Mouse (Mus musculus): ENCODE measurements at regions not wholly inside any gene's neighbourhood (a gene's known extent, or its start where the extent isn't known, plus 50 kb on each side); places are given as distances from the start of the nearest gene placed in this dataset.

- Histone ChIP-seq H3K9ac (replicated peaks; ENCODE audit: low read depth, low read length) (no peak overlapping the region), H3K4me1 (replicated peaks; ENCODE audit: control insufficient read depth, insufficient read depth, low read length) (peaks cover 9% of the 10 kb centered on the region; the same call in 1 of the 2 replicates), H3K27me3 (replicated peaks; ENCODE audit: control insufficient read depth, insufficient read depth, low read length) (no peaks in the 10 kb centered on the region), H3K4me3 (replicated peaks; ENCODE audit: low read length) (no peak overlapping the region), H3K9me3 (ENCODE audit: control insufficient read depth, low read length) (no peaks in the 10 kb centered on the region), H3K27ac (ENCODE audit: low read length) (no peak overlapping the region), H3K36me3 (ENCODE audit: control insufficient read depth, insufficient read depth) (no peaks in the 10 kb centered on the region), H3K4me2 (ENCODE audit: low read length) (no peak overlapping the region)
- 63% methylated on average over 4 of the region's 4 CpGs for WGBS
- no peak for ATAC-seq
Measured at GRCm38 (mm10) chr13:47892569-47892968, 368.5 kb upstream of the Id4 start.

DNA sequence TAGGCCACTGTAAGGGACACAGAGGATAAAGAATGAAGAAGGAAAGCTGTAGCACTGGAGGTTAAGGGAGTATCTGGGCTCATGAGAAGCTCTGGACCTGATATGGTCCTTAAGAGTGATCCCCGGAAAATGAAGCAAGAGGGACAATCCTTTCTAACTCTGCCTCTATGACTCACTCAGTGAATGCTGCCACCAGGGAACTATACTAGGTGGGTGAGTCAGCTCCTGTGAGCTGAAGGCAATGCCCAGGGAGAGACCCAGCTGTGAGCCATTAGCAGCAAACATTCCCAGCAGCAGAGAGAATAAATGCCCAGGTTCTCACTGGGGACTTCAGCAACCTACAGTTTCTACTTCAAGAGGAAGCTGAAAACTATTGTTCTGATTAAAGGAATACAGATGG lies 366.7 kb upstream of the Id4 start:
- peaks cover 4% of the 10 kb centered on the region; the same call in 1 of the 2 replicates for H3K9me3 ChIP-seq (ENCODE audit: control insufficient read depth, low read length)
- no peak for ATAC-seq
- no peaks in the 10 kb centered on the region for H3K27me3 ChIP-seq (replicated peaks; ENCODE audit: control insufficient read depth, insufficient read depth, low read length)
- 89% methylated on average over 1 of the region's 1 CpGs for WGBS
- no peak overlapping the region for H3K4me2 ChIP-seq (ENCODE audit: low read length)
- no peaks in the 10 kb centered on the region for H3K36me3 ChIP-seq (ENCODE audit: control insufficient read depth, insufficient read depth)
- H3K27ac ChIP-seq (ENCODE audit: low read length): no peak overlapping the region
- peaks cover 9% of the 10 kb centered on the region; the same call in 1 of the 2 replicates for H3K4me1 ChIP-seq (replicated peaks; ENCODE audit: control insufficient read depth, insufficient read depth, low read length)
- H3K9ac ChIP-seq (replicated peaks; ENCODE audit: low read depth, low read length): no peak overlapping the region
- H3K4me3 ChIP-seq (replicated peaks; ENCODE audit: low read length): no peak overlapping the region

DNA sequence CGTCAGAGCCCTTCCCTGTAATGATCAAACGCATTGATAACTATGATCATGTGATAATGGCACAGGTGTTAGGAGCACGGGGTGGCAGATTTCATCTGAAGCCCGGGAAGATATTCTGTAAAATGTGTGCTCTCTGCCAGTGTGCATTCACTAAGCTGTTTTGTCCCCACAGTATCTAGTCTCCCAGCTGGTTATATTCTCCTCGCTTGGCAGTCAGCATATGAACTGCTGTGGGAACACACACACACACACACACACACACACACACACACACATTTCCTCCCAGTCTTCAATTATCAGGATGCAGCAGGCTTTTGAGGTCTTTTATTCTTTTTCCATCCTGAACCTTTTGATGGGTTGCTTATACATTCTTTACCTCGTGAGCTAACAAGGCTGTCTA lies 365.8 kb upstream of the Id4 start:
- H3K27me3 ChIP-seq (replicated peaks; ENCODE audit: control insufficient read depth, insufficient read depth, low read length): no peaks in the 10 kb centered on the region
- peaks cover 9% of the 10 kb centered on the region; the same call in 1 of the 2 replicates for H3K4me1 ChIP-seq (replicated peaks; ENCODE audit: control insufficient read depth, insufficient read depth, low read length)
- WGBS: 41% methylated on average over 6 of the region's 6 CpGs
- ATAC-seq: 0 out of 2 replicates have a peak, but pooled peaks have one; percentile 36
- no peak overlapping the region for H3K9ac ChIP-seq (replicated peaks; ENCODE audit: low read depth, low read length)
- H3K27ac ChIP-seq (ENCODE audit: low read length): no peak overlapping the region
- peaks cover 4% of the 10 kb centered on the region; the same call in 1 of the 2 replicates for H3K9me3 ChIP-seq (ENCODE audit: control insufficient read depth, low read length)
- H3K36me3 ChIP-seq (ENCODE audit: control insufficient read depth, insufficient read depth): no peaks in the 10 kb centered on the region
- H3K4me2 ChIP-seq (ENCODE audit: low read length): no peak overlapping the region
- H3K4me3 ChIP-seq (replicated peaks; ENCODE audit: low read length): no peak overlapping the region

- Histone ChIP-seq H3K4me2 (ENCODE audit: low read length) (no peak overlapping the region), H3K27me3 (replicated peaks; ENCODE audit: control insufficient read depth, insufficient read depth, low read length) (no peaks in the 10 kb centered on the region), H3K27ac (ENCODE audit: low read length) (no peak overlapping the region), H3K9me3 (ENCODE audit: control insufficient read depth, low read length) (peaks cover 4% of the 10 kb centered on the region; the same call in 1 of the 2 replicates), H3K36me3 (ENCODE audit: control insufficient read depth, insufficient read depth) (no peaks in the 10 kb centered on the region), H3K4me3 (replicated peaks; ENCODE audit: low read length) (no peak overlapping the region), H3K9ac (replicated peaks; ENCODE audit: low read depth, low read length) (no peak overlapping the region), H3K4me1 (replicated peaks; ENCODE audit: control insufficient read depth, insufficient read depth, low read length) (peaks cover 9% of the 10 kb centered on the region; the same call in 1 of the 2 replicates)
- no peak for ATAC-seq
- 64% methylated on average over 4 of the region's 4 CpGs for WGBS
Measured at GRCm38 (mm10) chr13:47896646-47897045, 364.4 kb upstream of the Id4 start.

DNA sequence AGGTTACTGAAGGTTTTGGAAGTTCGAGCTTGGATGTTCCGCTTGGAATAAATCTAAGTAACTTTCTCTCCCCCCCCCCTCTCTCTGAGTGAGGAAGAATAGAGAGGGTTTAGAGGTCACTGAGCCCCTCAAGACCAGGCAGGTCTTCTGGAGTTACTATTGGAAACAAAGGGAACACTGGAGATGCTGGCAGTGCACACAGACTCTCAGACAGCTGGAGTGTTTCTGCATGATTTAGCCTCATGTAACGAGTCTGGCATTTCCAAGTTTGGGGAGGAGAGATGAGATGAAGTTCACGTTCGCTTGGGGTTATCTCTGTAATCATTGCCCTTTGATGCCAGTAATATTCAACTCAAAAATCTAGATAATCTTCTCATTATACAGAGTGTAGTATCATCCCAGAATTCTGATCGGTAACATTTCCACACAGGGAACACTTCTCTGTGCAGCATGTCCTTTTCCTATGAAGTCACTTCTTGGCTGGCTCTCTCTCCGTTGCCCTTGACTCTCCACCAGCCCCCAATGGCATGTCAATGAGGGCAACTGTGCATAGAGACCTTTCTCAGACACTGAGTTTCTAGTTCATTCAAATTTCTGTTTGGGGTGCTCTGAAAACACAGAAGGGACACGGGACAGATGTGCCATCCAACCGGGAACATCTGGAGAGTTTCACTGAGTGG lies 351.0 kb upstream of the Id4 start:
- ATAC-seq: 0 out of 2 replicates have a peak, but pooled peaks have one; percentile 47
- Histone ChIP-seq H3K27me3 (replicated peaks; ENCODE audit: control insufficient read depth, insufficient read depth, low read length) (no peaks in the 10 kb centered on the region), H3K27ac (ENCODE audit: low read length) (0 out of 2 replicates have a peak overlapping the region, but pooled peaks have one; percentile 6)

GRCm38 (mm10) chr13:47910531-47910910 lies 350.5 kb upstream of the Id4 start:
- 41% methylated on average over 3 of the region's 3 CpGs for WGBS
- H3K4me2 ChIP-seq (ENCODE audit: low read length): no peak overlapping the region
- ATAC-seq: peak; percentile 28; the same call in 1 of the 2 replicates
- 0 out of 2 replicates have a peak overlapping the region, but pooled peaks have one; percentile 10 for H3K27ac ChIP-seq (ENCODE audit: low read length)
- H3K9ac ChIP-seq (replicated peaks; ENCODE audit: low read depth, low read length): no peak overlapping the region
- H3K9me3 ChIP-seq (ENCODE audit: control insufficient read depth, low read length): no peaks in the 10 kb centered on the region
- H3K4me1 ChIP-seq (replicated peaks; ENCODE audit: control insufficient read depth, insufficient read depth, low read length): 0 out of 2 replicates have a peak, but pooled peaks cover 4% of the 10 kb centered on the region
- no peak overlapping the region for H3K4me3 ChIP-seq (replicated peaks; ENCODE audit: low read length)
- no peaks in the 10 kb centered on the region for H3K36me3 ChIP-seq (ENCODE audit: control insufficient read depth, insufficient read depth)
- no peaks in the 10 kb centered on the region for H3K27me3 ChIP-seq (replicated peaks; ENCODE audit: control insufficient read depth, insufficient read depth, low read length)

More for the DNA sequence above, 351.0 kb upstream of the Id4 start:
- 66% methylated on average over 9 of the region's 9 CpGs for WGBS
- Histone ChIP-seq H3K9ac (replicated peaks; ENCODE audit: low read depth, low read length) (no peak overlapping the region), H3K4me3 (replicated peaks; ENCODE audit: low read length) (no peak overlapping the region), H3K36me3 (ENCODE audit: control insufficient read depth, insufficient read depth) (no peaks in the 10 kb centered on the region), H3K9me3 (ENCODE audit: control insufficient read depth, low read length) (no peaks in the 10 kb centered on the region), H3K4me2 (ENCODE audit: low read length) (no peak overlapping the region), H3K4me1 (replicated peaks; ENCODE audit: control insufficient read depth, insufficient read depth, low read length) (0 out of 2 replicates have a peak, but pooled peaks cover 4% of the 10 kb centered on the region)

- no peaks in the 10 kb centered on the region for H3K9me3 ChIP-seq (ENCODE audit: control insufficient read depth, low read length)
- H3K27me3 ChIP-seq (replicated peaks; ENCODE audit: control insufficient read depth, insufficient read depth, low read length): no peaks in the 10 kb centered on the region
- H3K36me3 ChIP-seq (ENCODE audit: control insufficient read depth, insufficient read depth): no peaks in the 10 kb centered on the region
- no peak overlapping the region for H3K4me2 ChIP-seq (ENCODE audit: low read length)
- H3K9ac ChIP-seq (replicated peaks; ENCODE audit: low read depth, low read length): no peak overlapping the region
- H3K4me3 ChIP-seq (replicated peaks; ENCODE audit: low read length): no peak overlapping the region
- no peak overlapping the region for H3K27ac ChIP-seq (ENCODE audit: low read length)
- WGBS: 29% methylated on average over 8 of the region's 8 CpGs
- no peaks in the 10 kb centered on the region for H3K4me1 ChIP-seq (replicated peaks; ENCODE audit: control insufficient read depth, insufficient read depth, low read length)
- peak; percentile 67; the same call in 1 of the 2 replicates for ATAC-seq
Measured at GRCm38 (mm10) chr13:47916456-47916855, 344.6 kb upstream of the Id4 start.

DNA sequence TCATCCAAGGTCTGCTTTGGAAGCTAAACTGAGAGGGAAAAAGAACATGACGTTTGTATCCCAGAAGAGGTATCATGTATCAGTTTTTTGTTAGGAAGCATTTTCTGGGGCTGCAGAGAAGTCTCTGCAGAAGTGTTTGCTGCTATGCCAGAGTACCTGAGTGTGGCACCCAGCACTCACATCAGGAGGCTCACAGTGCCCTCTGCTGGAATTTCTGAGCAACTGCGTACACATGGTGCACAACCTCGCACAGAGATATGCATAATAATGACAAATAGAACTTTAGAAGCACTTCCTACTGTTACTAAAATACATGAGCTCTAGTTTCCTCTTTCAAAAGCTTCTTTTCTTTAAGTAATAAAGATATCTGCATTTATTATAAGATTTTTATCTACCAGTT lies 343.7 kb upstream of the Id4 start:
- no peaks in the 10 kb centered on the region for H3K27me3 ChIP-seq (replicated peaks; ENCODE audit: control insufficient read depth, insufficient read depth, low read length)
- H3K4me1 ChIP-seq (replicated peaks; ENCODE audit: control insufficient read depth, insufficient read depth, low read length): no peaks in the 10 kb centered on the region
- WGBS: 97% methylated on average over 3 of the region's 3 CpGs
- no peak for ATAC-seq
- no peak overlapping the region for H3K9ac ChIP-seq (replicated peaks; ENCODE audit: low read depth, low read length)
- H3K27ac ChIP-seq (ENCODE audit: low read length): no peak overlapping the region
- no peaks in the 10 kb centered on the region for H3K9me3 ChIP-seq (ENCODE audit: control insufficient read depth, low read length)
- no peak overlapping the region for H3K4me2 ChIP-seq (ENCODE audit: low read length)
- no peaks in the 10 kb centered on the region for H3K36me3 ChIP-seq (ENCODE audit: control insufficient read depth, insufficient read depth)
- H3K4me3 ChIP-seq (replicated peaks; ENCODE audit: low read length): no peak overlapping the region

DNA sequence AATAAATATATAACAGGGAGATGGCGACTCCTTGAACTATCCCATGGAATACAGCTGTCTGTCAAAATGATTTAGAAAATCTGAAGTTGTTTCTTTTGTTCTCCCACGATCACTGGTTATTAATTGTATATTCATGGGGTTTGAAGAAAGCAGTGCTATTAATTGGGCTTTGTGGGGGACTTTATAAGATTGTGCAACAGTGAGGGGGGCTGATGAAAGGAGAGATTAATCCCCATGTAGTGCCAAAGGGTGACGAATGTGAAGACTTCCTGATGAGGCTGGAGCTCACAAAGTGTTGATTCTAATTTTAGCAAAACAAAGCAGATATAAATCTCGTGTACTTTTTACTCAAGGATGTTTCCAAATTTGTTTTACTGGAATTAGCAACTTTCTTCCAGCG lies 340.0 kb upstream of the Id4 start:
- 22% methylated on average over 5 of the region's 5 CpGs for WGBS
- Histone ChIP-seq H3K27ac (ENCODE audit: low read length) (no peak overlapping the region), H3K27me3 (replicated peaks; ENCODE audit: control insufficient read depth, insufficient read depth, low read length) (no peaks in the 10 kb centered on the region), H3K36me3 (ENCODE audit: control insufficient read depth, insufficient read depth) (no peaks in the 10 kb centered on the region), H3K4me3 (replicated peaks; ENCODE audit: low read length) (no peak overlapping the region), H3K9me3 (ENCODE audit: control insufficient read depth, low read length) (no peaks in the 10 kb centered on the region), H3K4me1 (replicated peaks; ENCODE audit: control insufficient read depth, insufficient read depth, low read length) (no peaks in the 10 kb centered on the region), H3K9ac (replicated peaks; ENCODE audit: low read depth, low read length) (no peak overlapping the region), H3K4me2 (ENCODE audit: low read length) (no peak overlapping the region)
- no peak for ATAC-seq

Data from forebrain, embryonic 16.5 days (tissue).